8 mouse cellular contexts compared by ENCODE assay signal in the genomic region with DNA sequence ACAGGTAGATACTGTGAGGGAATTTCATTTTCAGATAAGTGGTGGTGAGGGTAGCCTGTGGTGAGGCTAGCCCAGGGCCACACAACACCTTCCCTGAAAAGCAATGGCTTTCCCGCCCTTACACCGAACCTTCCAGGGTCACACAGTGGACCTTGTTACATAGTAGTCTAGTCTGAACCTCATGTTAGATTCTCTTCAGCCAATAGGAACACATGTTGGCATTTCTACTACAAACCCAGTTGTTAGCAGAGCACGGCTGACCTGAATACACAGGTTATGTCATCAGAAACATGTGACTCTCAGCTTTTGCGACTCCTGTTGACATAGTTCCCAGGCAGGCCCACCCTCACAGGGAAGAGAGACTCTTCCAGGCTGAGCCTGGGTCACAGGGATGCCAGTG. TPM values are rescaled to one million over a fixed set of nuclear protein-coding genes. Genes with fewer than 3 reads are reported as not detected.
A peak's percentile ranks its signal among the peaks of the same experiment; 100 is the strongest.
DNase-seq lines count a peak whose midpoint lies in the region; ATAC-seq lines count a peak whose summit lies in the region.

No protein-coding gene starts in this region.

- WGBS in heart, embryonic 12.5 days = 62% methylated on average over 4 of the region's 4 CpGs
- WGBS in intestine, embryonic 14.5 days = 72% methylated on average over 4 of the region's 4 CpGs
- 83% methylated on average over 4 of the region's 4 CpGs for WGBS in neural tube, embryonic 14.5 days

- H3K9ac ChIP-seq in heart, embryonic 12.5 days = peak overlapping the region; percentile 23; the same call in 1 of the 2 replicates
- H3K9ac ChIP-seq in intestine, embryonic 14.5 days (ENCODE audit: low read length) = no peak overlapping the region
- H3K9ac ChIP-seq in neural tube, embryonic 14.5 days (replicated peaks; ENCODE audit: low read depth, low read length) = no peak overlapping the region

- peaks cover 9% of the 10 kb centered on the region; the same call in 1 of the 2 replicates for H3K36me3 ChIP-seq in heart, embryonic 12.5 days
- no peaks in the 10 kb centered on the region for H3K36me3 ChIP-seq in megakaryocyte, embryonic 14.5 days (replicated peaks; ENCODE audit: low read length)
- peaks cover 13% of the 10 kb centered on the region for H3K36me3 ChIP-seq in intestine, embryonic 14.5 days (ENCODE audit: control insufficient read depth, insufficient read depth, low read length)
- H3K36me3 ChIP-seq in neural tube, embryonic 14.5 days (ENCODE audit: control insufficient read depth, insufficient read depth, low read length) = no peaks in the 10 kb centered on the region

- intact Hi-C loops in heart, postnatal 10 days (cut with DNase I) = no loop called here

- 0 out of 2 replicates have a peak, but pooled peaks cover 3% of the 10 kb centered on the region for H3K9me3 ChIP-seq in heart, embryonic 12.5 days (replicated peaks)
- peaks cover 47% of the 10 kb centered on the region for H3K9me3 ChIP-seq in megakaryocyte, embryonic 14.5 days
- no peaks in the 10 kb centered on the region for H3K9me3 ChIP-seq in intestine, embryonic 14.5 days (ENCODE audit: control insufficient read depth, low read length)
- no peaks in the 10 kb centered on the region for H3K9me3 ChIP-seq in neural tube, embryonic 14.5 days (ENCODE audit: control insufficient read depth, low read length)

- H3K4me1 ChIP-seq in heart, embryonic 12.5 days (replicated peaks) = peaks cover 49% of the 10 kb centered on the region
- H3K4me1 ChIP-seq in megakaryocyte, embryonic 14.5 days = no peaks in the 10 kb centered on the region
- H3K4me1 ChIP-seq in intestine, embryonic 14.5 days (replicated peaks; ENCODE audit: control insufficient read depth, insufficient read depth, low read length) = peaks cover 37% of the 10 kb centered on the region
- peaks cover 22% of the 10 kb centered on the region; the same call in 1 of the 2 replicates for H3K4me1 ChIP-seq in neural tube, embryonic 14.5 days (ENCODE audit: control insufficient read depth, insufficient read depth, low read length)

- H3K4me3 ChIP-seq in heart, embryonic 12.5 days = no peak overlapping the region
- H3K4me3 ChIP-seq in megakaryocyte, embryonic 14.5 days (replicated peaks) = peak overlapping the region; percentile 7
- H3K4me3 ChIP-seq in intestine, embryonic 14.5 days (ENCODE audit: low read depth, low read length) = no peak overlapping the region
- no peak overlapping the region for H3K4me3 ChIP-seq in neural tube, embryonic 14.5 days (ENCODE audit: low read depth, low read length)

- H3K4me2 ChIP-seq in heart, embryonic 12.5 days = peak overlapping the region; percentile 56
- no peak overlapping the region for H3K4me2 ChIP-seq in intestine, embryonic 14.5 days (ENCODE audit: low read length)
- H3K4me2 ChIP-seq in neural tube, embryonic 14.5 days (ENCODE audit: low read depth, low read length) = no peak overlapping the region

- no peaks in the 10 kb centered on the region for H3K27me3 ChIP-seq in heart, embryonic 12.5 days (replicated peaks)
- peaks cover 4% of the 10 kb centered on the region for H3K27me3 ChIP-seq in megakaryocyte, embryonic 14.5 days (replicated peaks)
- no peaks in the 10 kb centered on the region for H3K27me3 ChIP-seq in intestine, embryonic 14.5 days (replicated peaks; ENCODE audit: control insufficient read depth, insufficient read depth, low read length)
- no peaks in the 10 kb centered on the region for H3K27me3 ChIP-seq in neural tube, embryonic 14.5 days (ENCODE audit: control insufficient read depth, insufficient read depth, low read length)

- peak; percentile 33; the same call in 1 of the 2 replicates for ATAC-seq in heart, embryonic 12.5 days (ENCODE audit: insufficient number of reproducible peaks, low FRiP score)
- ATAC-seq in megakaryocyte, adult 5-6 weeks (ENCODE audit: poor library complexity, severe bottlenecking) = no peak
- peak; percentile 26; the same call in 1 of the 2 replicates for ATAC-seq in intestine, embryonic 14.5 days (replicated peaks; ENCODE audit: low FRiP score, low TSS enrichment, low read depth)
- ATAC-seq in neural tube, embryonic 14.5 days (ENCODE audit: low read depth) = peak; percentile 10; the same call in 1 of the 2 replicates
- ATAC-seq in monocyte, adult 5-6 weeks (replicated peaks; ENCODE audit: insufficient number of reproducible peaks, low FRiP score, low TSS enrichment, poor library complexity, severe bottlenecking) = no peak

- no peak for DNase-seq in heart, postnatal 10 days
- no peak for DNase-seq in intestine, embryonic 14.5 days (ENCODE audit: low spot score)
- DNase-seq in cerebellum, adult 11-12 months = no peak

- H3K27ac ChIP-seq in heart, embryonic 12.5 days (ENCODE audit: poor library complexity, severe bottlenecking) = peak overlapping the region; percentile 96
- H3K27ac ChIP-seq in intestine, embryonic 14.5 days (ENCODE audit: low read depth) = peak overlapping the region; percentile 83
- peak overlapping the region; percentile 40; the same call in 1 of the 2 replicates for H3K27ac ChIP-seq in neural tube, embryonic 14.5 days (ENCODE audit: low read depth, low read length)

RNA-seq across cellular contexts. Expression of a gene that starts 33.9 kb away (rescaled TPM):
- polyA plus RNA-seq in heart, embryonic 12.5 days (2016; fragmentation: Nextera tagmentation; extraction: Ambion mirVana) = 11.5 and 13.3 TPM in 2 replicates
- 1 to 10 TPM; 4.5 to 5.8 TPM for total RNA-seq in heart, postnatal 10 days (2021)
- polyA plus RNA-seq in megakaryocyte, embryonic 14.5 days (2012; ENCODE audit: insufficient read depth, low replicate concordance) = 0.36 and 3.0 TPM in 2 replicates
- 0.02 and 0.05 TPM in 2 replicates for total RNA-seq in megakaryocyte, adult 5-6 weeks (2015)
- not detected in 2 replicates for total RNA-seq in megakaryocyte, adult 5-6 weeks (2017)
- 23.3 and 27.6 TPM in 2 replicates for polyA plus RNA-seq in intestine, embryonic 14.5 days (2014; fragmentation: Nextera tagmentation; extraction: Ambion mirVana)
- polyA plus RNA-seq in neural tube, embryonic 14.5 days (2014; fragmentation: Nextera tagmentation; extraction: Ambion mirVana) = 30.2 and 32.7 TPM in 2 replicates
- 0.10 to 0.57 TPM in 2 of 3 replicates, not detected in the other for total RNA-seq in monocyte, adult 5-6 weeks (2017)

Comparison
In these comparisons a context has a peak if more than half of its experiments do, and no peak if none do; other contexts are left out.
1. ATAC-seq: peak in heart, embryonic 12.5 days (single experiment), intestine, embryonic 14.5 days (single experiment) and neural tube, embryonic 14.5 days (single experiment); none in megakaryocyte, adult 5-6 weeks (single experiment) and monocyte, adult 5-6 weeks (single experiment).
2. H3K27ac ChIP-seq: peak in every context shown above with its lines; median percentile 96 in heart, embryonic 12.5 days; 83 in intestine, embryonic 14.5 days; 40 in neural tube, embryonic 14.5 days.